Mouse (Mus musculus) G1E (cell line): ENCODE measurements around the gene Map4k3. TPM values are rescaled to one million over a fixed set of nuclear protein-coding genes. Genes with fewer than 3 reads are reported as not detected.
"Not testable (repeated sequence)": the region's sequence is repeated elsewhere in the genome, so short reads cannot be mapped to it uniquely, and the experiment has no call there.

Experiments used
- ATAC-seq: 2 replicates; pipeline ENCODE4 v1.8.0; 2016; ENCODE audit warnings: mild to moderate bottlenecking; ENCODE audit not compliant: insufficient number of reproducible peaks, poor library complexity, low FRiP score, severe bottlenecking; ENCODE audit errors: extremely low read depth
- DNase-seq: peaks from one replicate; pipeline ENCODE4 v3.0.0; 2012; ENCODE audit warnings: low spot score
- H3K27me3 ChIP-seq: 2 replicates; pipeline ENCODE4 v1.6.1; 2012; ENCODE audit warnings: mild to moderate bottlenecking, low read length, inconsistent platforms; ENCODE audit not compliant: insufficient read depth
- H3K36me3 ChIP-seq: replicated peaks from 2 replicates; pipeline ENCODE3; 2012; ENCODE audit warnings: mild to moderate bottlenecking, inconsistent platforms
- H3K4me1 ChIP-seq: 2 replicates; pipeline ENCODE4 v1.6.1; 2012; ENCODE audit warnings: low read depth, low read length, inconsistent platforms, mixed read lengths; ENCODE audit not compliant: insufficient read depth
- H3K4me3 ChIP-seq: 2 replicates; pipeline ENCODE4 v1.5.1; 2012; ENCODE audit warnings: low read depth, mild to moderate bottlenecking, inconsistent platforms, low read length, moderate library complexity, mixed read lengths
- H3K9me3 ChIP-seq: replicated peaks from 2 replicates; pipeline ENCODE4 v1.6.1; 2012; ENCODE audit warnings: inconsistent platforms
- CTCF ChIP-seq: IDR thresholded peaks from 2 replicates; pipeline ENCODE4 v1.5.1; 2012; ENCODE audit warnings: low read depth, low read length, inconsistent platforms, mixed read lengths
- GATA1 ChIP-seq: IDR thresholded peaks from 2 replicates; pipeline ENCODE4 v1.6.1; 2012; ENCODE audit warnings: borderline replicate concordance, low read length, inconsistent platforms, mixed read lengths
- GATA2 ChIP-seq: IDR thresholded peaks from 2 replicates; pipeline ENCODE4 v1.6.1; 2012; ENCODE audit warnings: low read depth, low read length, inconsistent platforms, borderline replicate concordance
- POLR2AphosphoS5 ChIP-seq: IDR thresholded peaks from 2 replicates; pipeline ENCODE4 v1.6.1; 2012; ENCODE audit warnings: low read depth, low read length, inconsistent platforms; ENCODE audit not compliant: insufficient replicate concordance
- TAL1 ChIP-seq: conservative IDR thresholded peaks from 2 replicates; pipeline ENCODE4 v1.6.1; 2012; ENCODE audit warnings: low read depth, low read length, inconsistent platforms, mixed read lengths
- polyA plus RNA-seq: library from polyadenylated mRNA; stranded (reverse); fragments of >175 nt; gene quantifications from 2 replicates; pipeline ENCODE4 v1.2.3, GENCODE M21; 2012
- total RNA-seq, 2 experiments: library from RNA; stranded (forward) in 1 of 2; stranded (reverse) in 1 of 2; fragments of 200-1000 nt in 1 of 2; fragments of >200 nt in 1 of 2; fragmentation: Nextera tagmentation in 1 of 2; gene quantifications; 2 replicates each; pipeline ENCODE4 v1.2.3; 2014 to 2017

The Map4k3 gene
- total and polyA plus RNA-seq, 3 experiments = 0.22 to 0.30 TPM; not detected in 1

DNA sequence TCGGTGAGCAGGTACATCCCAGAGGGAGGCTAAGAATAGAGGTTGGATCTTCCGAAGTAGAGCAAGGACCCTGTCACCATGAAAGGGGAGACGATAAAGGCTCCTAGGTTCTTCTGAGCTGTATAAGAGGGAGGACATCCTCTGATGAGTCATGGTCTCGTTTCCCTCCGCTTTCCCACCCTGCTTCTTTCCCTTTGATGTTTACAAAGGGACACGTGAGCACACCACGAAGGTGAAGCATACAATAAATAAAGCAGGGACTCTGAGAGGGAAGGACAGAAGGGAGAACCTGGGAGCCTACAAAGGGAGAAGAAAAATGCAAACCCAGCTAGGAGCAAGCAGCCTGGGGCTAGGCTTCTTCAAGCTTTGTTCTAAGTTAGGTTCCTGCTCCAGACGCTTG is 26.3 kb upstream of the Map4k3 start:
- ATAC-seq (no peak), DNase-seq (no peak)
- TF ChIP-seq TAL1 = no peak
- no peak for TF ChIP-seq GATA1
- TF ChIP-seq GATA2 = no peak
- no peak for TF ChIP-seq POLR2AphosphoS5
- TF ChIP-seq CTCF = no peak
- Histone ChIP-seq H3K9me3 (peaks cover 27% of the 10 kb centered on the region), H3K4me1 (no peaks in the 10 kb centered on the region), H3K4me3 (no peak overlapping the region), H3K27me3 (no peaks in the 10 kb centered on the region), H3K36me3 (no peaks in the 10 kb centered on the region)

DNA sequence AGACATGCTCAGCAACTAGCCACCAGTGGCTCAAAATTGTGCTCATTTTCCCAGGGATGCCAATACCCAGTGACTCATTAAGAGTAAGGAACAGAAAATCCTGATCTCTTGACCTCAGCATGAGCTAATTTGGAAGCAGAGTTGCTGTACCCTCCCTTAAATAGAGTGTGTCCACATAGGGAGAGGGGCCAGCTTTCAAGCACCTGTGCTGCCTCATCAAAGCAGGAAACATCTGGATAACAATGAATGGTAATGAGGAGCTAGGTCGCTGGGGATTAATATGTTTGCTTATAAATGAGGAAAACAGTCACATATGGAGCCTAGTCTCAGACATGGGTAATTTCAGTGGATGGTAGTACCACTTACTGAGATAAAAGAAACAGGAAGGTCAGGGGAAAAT is 24.2 kb upstream of the Map4k3 start:
- no peak for ATAC-seq
- Histone ChIP-seq H3K9me3 (peaks cover 27% of the 10 kb centered on the region), H3K27me3 (no peaks in the 10 kb centered on the region), H3K36me3 (no peaks in the 10 kb centered on the region), H3K4me3 (no peak overlapping the region), H3K4me1 (no peaks in the 10 kb centered on the region)
- no peak for DNase-seq
- no peak for TF ChIP-seq CTCF
- no peak for TF ChIP-seq TAL1
- no peak for TF ChIP-seq POLR2AphosphoS5
- no peak for TF ChIP-seq GATA2
- no peak for TF ChIP-seq GATA1

- Histone ChIP-seq H3K27me3 (no peaks in the 10 kb centered on the region), H3K36me3 (no peaks in the 10 kb centered on the region), H3K4me3 (no peak overlapping the region), H3K4me1 (no peaks in the 10 kb centered on the region), H3K9me3 (peaks cover 28% of the 10 kb centered on the region)
- TF ChIP-seq CTCF = no peak
- no peak for TF ChIP-seq GATA1
- no peak for TF ChIP-seq GATA2
- no peak for TF ChIP-seq TAL1
- no peak for TF ChIP-seq POLR2AphosphoS5
- no peak for DNase-seq
- ATAC-seq = no peak
These were observed 11.1 kb upstream of the Map4k3 start for GRCm38 (mm10) chr17:80739421-80739820.

- no peak for DNase-seq
- peaks cover 32% of the 10 kb centered on the region for H3K9me3 ChIP-seq
- no peak overlapping the region for H3K4me3 ChIP-seq
- H3K4me1 ChIP-seq = no peaks in the 10 kb centered on the region
- H3K27me3 ChIP-seq = no peaks in the 10 kb centered on the region
- peak; percentile 55 for ATAC-seq
- TF ChIP-seq TAL1 = no peak
- no peak for TF ChIP-seq GATA2
- no peaks in the 10 kb centered on the region for H3K36me3 ChIP-seq
These were observed 6.4 kb upstream of the Map4k3 start for GRCm38 (mm10) chr17:80734700-80735099.

- Histone ChIP-seq H3K4me1 (no peaks in the 10 kb centered on the region), H3K9me3 (peaks cover 35% of the 10 kb centered on the region), H3K4me3 (no peak overlapping the region), H3K27me3 (no peaks in the 10 kb centered on the region), H3K36me3 (no peaks in the 10 kb centered on the region)
- no peak for TF ChIP-seq POLR2AphosphoS5
- DNase-seq (no peak), ATAC-seq (no peak)
These were observed 5.0 kb upstream of the Map4k3 start for GRCm38 (mm10) chr17:80733121-80733800.

GRCm38 (mm10) chr17:80732256-80732655 is 4.0 kb upstream of the Map4k3 start:
- TF ChIP-seq GATA1 = no peak
- TF ChIP-seq TAL1 = no peak
- no peak for TF ChIP-seq POLR2AphosphoS5
- no peak for TF ChIP-seq GATA2
- TF ChIP-seq CTCF = no peak
- Histone ChIP-seq H3K36me3 (no peaks in the 10 kb centered on the region), H3K4me1 (no peaks in the 10 kb centered on the region), H3K9me3 (peaks cover 40% of the 10 kb centered on the region), H3K4me3 (no peak overlapping the region), H3K27me3 (no peaks in the 10 kb centered on the region)
- no peak for DNase-seq
- no peak for ATAC-seq

- not testable (repeated sequence) for ATAC-seq
These were observed 2.0 kb upstream of the Map4k3 start for GRCm38 (mm10) chr17:80730283-80730682.

More at GRCm38 (mm10) chr17:80730283-80730682, 2.0 kb upstream of the Map4k3 start:
- not testable (repeated sequence) for DNase-seq, H3K36me3 ChIP-seq, H3K4me3 ChIP-seq, H3K27me3 ChIP-seq, H3K4me1 ChIP-seq
- H3K9me3 ChIP-seq = peaks cover 49% of the 10 kb centered on the region
